Mouse (Mus musculus): ENCODE measurements around the gene Fam76b.

Gene Fam76b

DNA sequence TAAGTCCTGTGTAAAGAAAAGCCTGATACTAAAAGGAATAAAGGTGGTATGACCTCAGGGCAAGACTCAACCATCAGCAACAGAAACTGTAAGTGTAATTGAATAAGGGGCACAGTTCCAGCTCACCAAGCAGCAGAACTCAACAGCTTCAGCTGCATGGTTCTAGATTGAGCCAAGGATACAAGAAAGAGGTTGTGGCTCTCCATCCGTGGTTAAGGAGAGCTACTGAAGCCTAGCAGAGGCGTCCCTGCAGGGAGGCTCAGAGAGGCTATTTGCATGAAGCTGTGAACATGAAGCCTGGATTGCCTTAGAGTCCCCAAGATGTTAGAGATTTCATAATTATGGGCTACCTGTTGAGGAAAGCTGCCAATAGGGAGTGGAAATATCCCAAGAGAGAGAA is 40.1 kb downstream of the Fam76b start:
- no peak for DNase-seq (ENCODE audit: low spot score in 2 of 2)

DNA sequence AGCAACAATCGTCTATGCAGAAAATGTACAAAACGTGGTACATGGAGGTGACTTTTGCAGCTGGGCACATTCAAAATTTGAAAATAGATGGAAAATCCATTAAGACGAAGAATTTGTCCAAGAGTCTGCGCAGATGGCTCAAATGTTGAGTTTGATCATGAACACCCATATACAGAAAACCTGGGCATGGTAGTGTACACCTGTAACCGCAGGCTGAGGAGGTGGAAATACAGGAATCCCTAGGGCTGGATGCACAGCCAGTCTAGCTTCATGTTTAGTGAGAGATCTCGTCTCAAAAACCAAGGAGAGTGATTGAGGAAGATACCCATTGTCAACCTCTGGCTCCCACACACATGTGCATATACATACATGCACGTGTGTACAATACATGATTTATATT is 44.1 kb downstream of the Fam76b start:
- DNase-seq (ENCODE audit: low spot score in 2 of 2), result no peak

DNA sequence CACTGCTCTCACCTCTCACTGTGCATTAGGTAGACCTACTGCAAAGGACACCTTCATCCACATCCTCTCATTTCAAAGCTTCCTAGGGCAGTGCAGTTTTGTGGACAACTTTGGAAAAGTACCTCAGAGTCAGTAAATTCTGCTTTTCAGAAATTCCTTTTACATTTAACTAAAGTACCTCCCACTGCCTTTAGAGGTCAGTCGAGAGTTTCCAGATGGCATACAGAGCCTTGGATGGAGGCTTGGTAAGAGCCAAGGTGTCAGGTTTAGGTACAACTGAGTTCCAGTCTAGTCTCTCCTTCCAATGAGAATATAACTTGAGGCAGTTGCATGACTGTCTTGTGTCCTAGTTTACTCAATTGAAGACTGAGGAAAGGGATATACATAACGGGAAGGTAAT is 46.8 kb downstream of the Fam76b start:
- no peak for DNase-seq (ENCODE audit: low spot score in 2 of 2)

DNA sequence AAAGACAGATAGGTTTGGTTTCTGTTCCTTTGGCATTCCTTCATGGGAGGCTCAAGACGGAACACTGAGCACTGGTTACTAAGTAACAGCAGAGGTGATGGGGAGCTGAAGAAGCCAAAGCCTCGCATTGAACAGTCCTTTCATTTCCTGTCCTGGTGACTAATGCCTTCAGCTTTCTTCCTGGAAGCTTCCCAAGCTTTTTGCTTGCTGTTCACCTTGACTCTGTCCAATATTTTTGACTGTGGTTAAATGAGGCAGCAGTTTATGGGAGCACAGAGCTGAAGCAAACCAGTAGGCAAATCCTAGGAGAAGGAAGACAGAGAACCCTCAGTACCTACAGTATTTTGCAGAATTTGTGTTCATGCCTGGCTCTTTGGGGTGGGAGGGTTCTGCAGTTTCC is 47.8 kb downstream of the Fam76b start:
- DNase-seq (ENCODE audit: low spot score in 2 of 2), result no peak

DNA sequence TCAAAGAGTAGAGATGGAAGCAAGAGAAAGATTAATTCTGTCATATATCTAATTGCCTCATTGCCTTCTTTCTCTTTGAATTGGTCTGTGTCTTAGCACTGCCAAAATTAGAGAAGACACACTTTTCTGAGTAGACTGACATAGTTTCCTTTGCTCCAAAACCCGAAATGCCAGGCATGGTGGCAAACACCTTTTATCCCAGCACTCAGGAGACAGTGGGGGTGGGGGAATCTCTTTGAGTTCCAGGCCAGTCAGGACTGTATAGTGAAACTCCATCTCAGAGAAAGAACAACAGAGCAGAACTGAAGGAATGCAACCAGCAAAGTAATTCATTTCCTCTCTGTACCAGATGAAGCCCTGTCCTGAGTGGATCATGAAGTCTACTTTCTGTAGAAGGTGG is 53.2 kb downstream of the Fam76b start:
- DNase-seq (ENCODE audit: low spot score in 2 of 2), result no peak

DNA sequence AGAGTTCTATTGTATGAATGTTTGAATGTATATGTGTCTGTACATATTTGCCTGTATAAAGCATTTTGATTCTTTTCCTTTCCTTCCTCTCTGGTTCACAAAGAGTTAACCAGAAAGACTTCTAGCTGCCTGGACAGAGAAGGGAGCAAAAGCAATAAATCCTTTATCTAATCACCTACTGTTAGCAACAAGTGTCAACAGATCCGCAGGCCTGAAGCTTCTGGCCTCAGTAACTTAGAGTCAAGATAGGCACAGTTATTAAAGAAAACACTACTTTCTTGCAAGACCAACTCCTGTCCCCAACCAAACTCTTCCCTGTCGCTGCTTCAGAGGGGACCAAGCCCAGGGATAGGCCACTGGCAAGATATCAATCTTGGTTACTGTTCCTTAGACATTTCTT is 55.0 kb downstream of the Fam76b start:
- no peak for DNase-seq (ENCODE audit: low spot score in 2 of 2)

DNA sequence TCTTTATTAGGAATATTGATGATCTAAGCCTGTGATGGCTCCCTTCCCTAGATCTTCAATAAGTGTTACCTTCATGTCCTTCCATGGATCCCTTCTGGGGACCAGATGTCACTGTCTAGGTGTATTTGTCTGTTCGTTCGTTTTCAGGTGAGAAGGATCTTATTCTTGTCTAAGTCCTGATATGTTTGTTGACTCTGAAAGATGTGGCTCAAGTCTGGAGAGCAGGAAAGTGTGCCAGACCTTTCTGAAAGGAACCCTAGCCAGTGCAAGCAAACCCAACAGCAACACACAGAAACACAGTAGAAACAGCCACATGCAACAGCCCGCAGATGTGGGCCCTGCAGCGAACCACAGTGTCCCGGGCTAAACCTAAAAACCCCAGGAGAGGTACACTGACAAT is 61.5 kb downstream of the Fam76b start:
- no peak for DNase-seq (ENCODE audit: low spot score in 2 of 2)

DNA sequence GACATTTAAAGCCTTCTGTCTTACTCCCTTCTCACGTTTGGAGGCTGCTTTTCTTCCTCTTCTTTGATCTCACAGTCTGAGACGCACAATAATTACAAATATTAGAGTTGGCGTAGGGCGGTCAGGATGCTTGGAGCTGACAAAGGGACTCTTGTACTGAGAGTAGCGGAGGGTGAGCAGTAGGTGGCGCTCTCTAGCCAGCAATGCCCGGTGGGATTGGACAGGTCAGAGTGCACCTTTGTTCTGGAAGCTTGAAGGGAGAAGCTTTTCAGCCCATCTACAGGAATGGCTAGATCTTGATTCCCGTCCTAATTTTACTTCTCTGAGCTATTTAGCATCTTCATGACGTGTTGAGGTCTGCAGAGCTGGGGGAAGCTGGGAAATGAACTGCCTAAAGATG is 62.1 kb downstream of the Fam76b start:
- DNase-seq (ENCODE audit: low spot score in 2 of 2), result peak; percentile 33 to 63

DNA sequence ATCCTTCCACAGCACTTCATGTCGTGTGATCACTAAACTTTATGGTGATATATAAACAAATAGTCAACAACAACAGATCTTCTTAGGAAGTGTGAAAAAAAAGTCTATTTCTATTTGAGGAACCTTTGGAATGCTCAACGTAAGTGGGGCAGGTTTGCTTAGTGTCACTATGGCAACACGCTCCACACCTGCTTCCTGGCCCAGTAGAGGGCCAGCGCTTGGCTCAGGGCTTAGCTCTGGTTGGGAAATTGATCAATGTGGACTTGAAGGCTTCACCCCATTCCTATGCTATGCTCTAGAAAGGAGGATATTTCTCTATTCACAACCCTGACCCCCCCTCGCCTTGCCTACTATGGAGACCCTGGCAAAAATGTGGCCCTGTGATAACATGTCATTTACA is 62.7 kb downstream of the Fam76b start:
- no peak for DNase-seq (ENCODE audit: low spot score in 2 of 2)

DNA sequence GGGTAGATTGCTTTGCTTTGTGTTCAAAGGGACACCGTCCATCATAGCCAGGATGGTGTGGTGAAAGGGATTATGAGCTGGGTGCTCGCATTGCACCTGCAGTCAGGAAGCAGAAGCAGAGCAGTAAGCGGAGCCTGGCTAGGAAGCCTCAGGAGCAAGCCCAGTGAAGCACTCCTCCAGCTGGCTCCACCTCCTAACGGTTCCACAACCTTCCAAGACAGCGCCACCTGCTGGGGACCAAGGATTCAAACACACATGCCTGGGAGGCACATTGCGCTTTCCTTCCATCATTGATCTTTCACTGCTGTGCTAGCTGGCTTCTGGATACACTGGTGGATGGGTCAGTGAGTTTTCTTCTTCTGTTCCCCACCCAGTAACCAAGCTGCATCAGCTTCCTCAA is 64.4 kb downstream of the Fam76b start:
- DNase-seq (ENCODE audit: low spot score in 2 of 2), result no peak

DNA sequence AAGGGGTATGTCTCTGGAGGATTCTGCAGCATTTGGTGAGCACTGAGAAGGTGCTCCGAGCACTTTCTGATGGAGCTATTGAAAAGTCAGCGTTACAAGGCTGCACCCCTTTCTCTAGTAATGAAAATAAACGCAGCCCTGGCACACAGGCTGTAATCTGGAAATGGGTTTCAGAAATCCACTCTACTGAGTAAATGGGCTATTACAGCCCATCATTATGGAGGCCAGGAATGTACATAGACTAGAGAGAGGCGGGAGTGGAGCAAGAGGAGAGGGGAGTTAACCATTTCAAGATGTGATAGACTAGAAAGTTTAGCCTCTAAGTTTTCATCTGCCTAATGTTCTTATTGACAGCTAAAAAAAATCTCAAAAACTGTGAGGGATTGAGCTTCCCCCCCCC is 65.5 kb downstream of the Fam76b start:
- DNase-seq (ENCODE audit: low spot score in 2 of 2), result no peak

DNA sequence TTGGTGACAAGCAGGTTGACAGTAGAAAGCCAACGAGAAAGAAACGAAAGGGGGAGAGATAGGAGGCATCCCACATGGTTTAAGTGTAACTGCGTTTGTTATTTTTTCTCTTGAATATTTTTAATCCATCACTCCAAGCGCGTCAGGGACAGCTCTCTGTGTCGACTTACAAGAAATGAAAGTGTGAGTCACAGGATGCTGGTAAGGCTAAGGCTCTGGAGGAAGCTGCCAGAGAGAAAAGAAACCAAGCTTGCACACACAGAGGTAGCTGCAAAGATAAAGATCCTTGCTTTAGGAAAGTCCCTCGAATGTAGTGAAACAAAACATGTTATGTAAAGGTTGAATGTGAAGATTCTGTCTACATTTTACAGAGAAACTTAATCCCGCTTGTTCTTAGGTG is 67.0 kb downstream of the Fam76b start:
- DNase-seq (ENCODE audit: low spot score in 2 of 2), result no peak

DNA sequence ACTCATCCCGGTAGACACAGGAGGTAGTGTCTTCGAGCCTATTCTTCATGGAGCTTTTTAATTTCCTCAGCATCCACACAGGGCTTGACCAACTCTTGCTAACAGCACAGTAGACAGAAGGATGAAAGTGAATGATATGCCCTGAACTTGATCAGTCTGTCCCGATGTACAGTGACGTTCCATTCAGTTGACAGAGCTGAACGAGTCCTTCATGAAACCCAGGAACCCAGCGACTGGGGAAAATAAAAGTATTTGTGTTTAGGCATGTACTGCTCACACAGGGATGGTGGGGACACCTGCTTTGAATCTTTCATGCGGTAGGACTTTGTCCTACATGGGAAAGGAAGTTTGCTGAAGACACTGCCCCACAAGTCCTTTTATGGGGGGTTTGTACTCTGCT is 67.4 kb downstream of the Fam76b start:
- DNase-seq (ENCODE audit: low spot score in 2 of 2), result no peak

DNA sequence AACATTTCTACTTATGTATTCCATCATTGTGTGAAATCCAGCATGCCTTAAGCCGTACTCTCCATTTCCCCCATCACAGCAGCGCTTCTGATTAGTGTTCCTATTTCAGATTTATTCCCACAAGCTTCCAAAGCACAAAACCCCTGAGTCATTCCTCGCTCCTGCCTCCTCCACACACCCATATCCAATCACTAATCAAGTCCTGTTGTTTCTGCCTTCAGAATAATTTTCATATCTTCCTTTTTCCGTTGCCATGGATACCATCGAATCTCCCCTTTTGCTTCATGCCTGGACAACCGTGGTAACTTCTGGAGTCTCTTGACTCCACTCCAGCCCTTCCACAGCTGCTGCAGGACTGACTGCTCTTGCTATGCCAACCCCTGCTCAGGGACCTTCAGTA is 68.5 kb downstream of the Fam76b start:
- no peak for DNase-seq (ENCODE audit: low spot score in 2 of 2)

DNA sequence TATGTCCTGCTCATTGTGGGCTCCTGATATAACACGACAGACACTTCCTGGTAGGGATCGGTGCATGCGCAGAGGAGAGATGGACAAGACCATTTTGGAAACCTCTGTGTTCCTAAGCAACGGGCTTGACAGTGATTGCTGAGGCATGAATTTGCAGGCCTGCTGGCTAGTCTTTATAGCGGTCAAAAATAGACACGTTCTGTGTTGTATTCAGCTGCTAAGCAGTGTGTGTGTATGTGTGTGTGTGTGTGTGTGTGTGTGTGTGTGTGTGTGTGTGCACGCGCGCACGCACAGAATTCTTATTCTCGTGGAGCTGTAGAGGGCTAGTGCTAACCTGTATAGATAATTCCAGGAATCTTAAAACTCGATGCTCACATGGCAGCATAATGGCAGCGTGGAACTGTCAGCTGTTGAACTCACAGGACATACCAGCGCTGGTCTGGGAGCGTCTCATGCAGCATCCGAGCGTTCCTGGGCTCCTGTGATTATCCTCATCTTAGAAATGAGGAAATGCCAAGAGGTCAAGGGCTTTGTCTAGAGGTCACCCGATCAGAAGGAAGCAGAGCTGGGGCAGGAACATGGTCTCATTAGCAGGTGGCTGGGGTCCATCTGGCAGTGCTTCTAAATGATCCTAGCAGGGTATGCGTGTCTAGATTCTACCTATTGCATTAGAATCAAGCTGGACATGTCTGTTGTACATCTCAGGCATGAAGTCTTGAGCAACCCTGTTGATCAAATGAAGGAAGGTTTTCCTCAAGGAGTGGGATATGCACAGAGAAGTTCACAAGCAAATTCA is 71.2 kb downstream of the Fam76b start:
- DNase-seq (ENCODE audit: low spot score in 2 of 2), result no peak

DNA sequence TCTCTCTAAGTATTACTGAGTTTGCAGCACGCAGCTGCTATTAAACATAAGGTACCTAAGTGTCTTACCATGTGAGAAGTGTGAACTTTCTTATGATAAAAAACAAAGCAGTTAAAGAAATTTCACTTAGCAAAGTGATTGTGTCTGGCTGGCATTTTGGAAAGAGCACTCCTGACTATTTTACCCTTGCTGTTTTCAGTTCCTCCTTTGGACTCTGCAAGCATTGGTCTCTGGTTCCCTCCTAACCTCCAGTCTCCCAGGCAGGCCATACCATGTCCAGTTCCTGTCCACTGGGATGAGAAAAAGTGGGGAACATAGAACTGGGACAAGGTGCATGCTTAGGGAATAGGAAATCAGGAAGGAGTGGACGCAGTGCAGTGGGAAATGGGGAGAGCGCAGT is 74.5 kb downstream of the Fam76b start:
- no peak for DNase-seq (ENCODE audit: low spot score in 2 of 2)

DNA sequence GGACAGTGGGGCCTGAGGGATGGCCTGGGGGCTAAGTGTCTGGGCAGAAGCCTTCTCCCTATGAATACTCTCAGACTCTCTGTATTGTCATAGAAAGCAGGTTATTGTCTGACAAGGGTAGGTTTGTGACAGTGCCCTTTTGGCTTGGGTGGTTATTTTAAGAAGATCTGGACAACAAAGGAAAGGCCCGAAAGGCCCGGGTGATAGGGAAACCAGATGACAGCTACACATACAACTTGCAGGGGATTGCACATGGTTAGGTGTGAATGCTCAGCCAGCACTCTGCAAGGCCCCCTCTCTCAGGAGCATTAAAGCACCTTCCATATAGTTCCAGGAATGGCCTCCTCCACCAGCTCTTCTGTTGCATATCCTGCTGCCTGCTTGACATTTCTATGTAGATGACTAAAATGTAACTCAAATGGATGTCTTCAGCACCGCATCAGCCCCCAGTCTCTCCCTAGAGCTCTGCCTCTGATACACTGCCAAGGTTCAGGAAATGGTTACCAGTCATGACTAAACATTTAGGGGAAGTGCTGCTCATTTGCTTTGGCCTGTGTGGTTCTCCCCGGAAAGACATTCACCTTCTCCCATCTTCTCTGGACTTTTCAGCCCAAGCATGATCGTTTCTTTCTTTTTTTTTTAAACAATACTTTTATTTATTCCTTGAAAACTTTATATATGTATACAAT is 76.7 kb downstream of the Fam76b start:
- no peak for DNase-seq (ENCODE audit: low spot score in 2 of 2)
